Mouse (Mus musculus): ENCODE data around the gene Zic1. TPM values are rescaled to one million over a fixed set of nuclear protein-coding genes. Genes with fewer than 3 reads are reported as not detected.

The Zic1 gene
- total RNA-seq, 2 experiments from 2014 or later, result 14.2 to 17.4 TPM

GRCm38 (mm10) chr9:91371608-91372007 is 6.0 kb upstream of the Zic1 start:
- intact Hi-C loops (cut with DNase I), result no loop called here
- DNase-seq (ENCODE audit: extremely low spot score in 1 of 2, low spot score in 2 of 2), result no peak

GRCm38 (mm10) chr9:91371011-91371410 is 5.4 kb upstream of the Zic1 start:
- DNase-seq (ENCODE audit: extremely low spot score in 1 of 2, low spot score in 2 of 2), result no peak

GRCm38 (mm10) chr9:91370191-91370708 is 4.6 kb upstream of the Zic1 start:
- intact Hi-C loops (cut with DNase I), result no loop called here
- DNase-seq (ENCODE audit: extremely low spot score in 1 of 2, low spot score in 2 of 2), result no peak

More at GRCm38 (mm10) chr9:91371011-91371410, 5.4 kb upstream of the Zic1 start:
- intact Hi-C loops (cut with DNase I), result no loop called here

GRCm38 (mm10) chr9:91369293-91369991 is 3.8 kb upstream of the Zic1 start:
- no peak for DNase-seq (ENCODE audit: extremely low spot score in 1 of 2, low spot score in 2 of 2)
- intact Hi-C loops (cut with DNase I), result loop anchor here (10.0 kb wide), 1 partner anchor 235 kb away; no protein-coding TSS in a partner anchor

- no peak for DNase-seq (ENCODE audit: extremely low spot score in 1 of 2, low spot score in 2 of 2)
- intact Hi-C loops (cut with DNase I), result loop anchor here (10.0 kb wide), 1 partner anchor 234 kb away; no protein-coding TSS in a partner anchor
Observed at GRCm38 (mm10) chr9:91368946-91369292, 3.3 kb upstream of the Zic1 start.

- no peak for DNase-seq (ENCODE audit: extremely low spot score in 1 of 2, low spot score in 2 of 2)
- intact Hi-C loops (cut with DNase I), result loop anchor here (10.0 kb wide), 1 partner anchor 233 kb away; no protein-coding TSS in a partner anchor
Observed at GRCm38 (mm10) chr9:91368150-91368549, 2.5 kb upstream of the Zic1 start.

GRCm38 (mm10) chr9:91366999-91367811 is 1.6 kb upstream of the Zic1 start:
- intact Hi-C loops (cut with DNase I), result loop anchor here (10.0 kb wide), 1 partner anchor 232 kb away; no protein-coding TSS in a partner anchor

GRCm38 (mm10) chr9:91366226-91366998 is 802 bp upstream of the Zic1 start:
- intact Hi-C loops (cut with DNase I), result loop anchor here (10.0 kb wide), 1 partner anchor 232 kb away; no protein-coding TSS in a partner anchor

More at GRCm38 (mm10) chr9:91366999-91367811, 1.6 kb upstream of the Zic1 start:
- no peak for DNase-seq (ENCODE audit: extremely low spot score in 1 of 2, low spot score in 2 of 2)

GRCm38 (mm10) chr9:91364971-91365501 is 574 bp downstream of the Zic1 start:
- intact Hi-C loops (cut with DNase I), result loop anchor here (5.0 to 10.0 kb wide), 3 partner anchors 42 to 673 kb away; no protein-coding TSS in a partner anchor
- DNase-seq (ENCODE audit: extremely low spot score in 1 of 2, low spot score in 2 of 2), result peak in 1 of 2 experiments; percentile 60

More at GRCm38 (mm10) chr9:91366226-91366998, 802 bp upstream of the Zic1 start:
- no peak for DNase-seq (ENCODE audit: extremely low spot score in 1 of 2, low spot score in 2 of 2)

- DNase-seq (ENCODE audit: extremely low spot score in 1 of 2, low spot score in 2 of 2), result peak in 1 of 2 experiments; percentile 48
- intact Hi-C loops (cut with DNase I), result loop anchor here (5.0 to 10.0 kb wide), 3 partner anchors 43 to 672 kb away; no protein-coding TSS in a partner anchor
Observed at GRCm38 (mm10) chr9:91364127-91364970, 1.3 kb downstream of the Zic1 start.

- intact Hi-C loops (cut with DNase I), result loop anchor here (5.0 to 10.0 kb wide), 3 partner anchors 44 to 671 kb away; no protein-coding TSS in a partner anchor
- no peak for DNase-seq (ENCODE audit: extremely low spot score in 1 of 2, low spot score in 2 of 2)
Observed at GRCm38 (mm10) chr9:91363814-91364126, 1.8 kb downstream of the Zic1 start.

GRCm38 (mm10) chr9:91363011-91363730 is 2.4 kb downstream of the Zic1 start:
- intact Hi-C loops (cut with DNase I), result loop anchor here (5.0 to 10.0 kb wide), 3 partner anchors 44 to 671 kb away; no protein-coding TSS in a partner anchor

GRCm38 (mm10) chr9:91361856-91362601 is 3.6 kb downstream of the Zic1 start, which contains the start of gene Zic4:
Zic4 (plus strand) TSS chr9:91362413.
- intact Hi-C loops (cut with DNase I), result loop anchor here (5.0 to 10.0 kb wide), 3 partner anchors 45 to 670 kb away; no protein-coding TSS in a partner anchor

More at GRCm38 (mm10) chr9:91363011-91363730, 2.4 kb downstream of the Zic1 start:
- no peak for DNase-seq (ENCODE audit: extremely low spot score in 1 of 2, low spot score in 2 of 2)

GRCm38 (mm10) chr9:91361033-91361855 is 4.4 kb downstream of the Zic1 start:
- intact Hi-C loops (cut with DNase I), result loop anchor here (5.0 to 10.0 kb wide), 3 partner anchors 46 to 669 kb away; no protein-coding TSS in a partner anchor
- no peak for DNase-seq (ENCODE audit: extremely low spot score in 1 of 2, low spot score in 2 of 2)

More at GRCm38 (mm10) chr9:91361856-91362601, 3.6 kb downstream of the Zic1 start, which contains the start of gene Zic4:
- no peak for DNase-seq (ENCODE audit: extremely low spot score in 1 of 2, low spot score in 2 of 2)
